Mouse (Mus musculus): ENCODE measurements around the gene Acadm.

GRCm38 (mm10) chr3:153917200-153917599 lies 27.2 kb downstream of the Acadm start:
- TF ChIP-seq TAL1 (IDR thresholded peaks at IDR 0.05; ENCODE audit: low read length), result no peak
- TF ChIP-seq GATA1 (IDR thresholded peaks at IDR 0.05; ENCODE audit: low read length), result no peak

Measured in erythroblast, embryonic 14.5 days (primary cell).